Mouse (Mus musculus): ENCODE measurements around the gene Zfp64.

The Zfp64 gene

DNA sequence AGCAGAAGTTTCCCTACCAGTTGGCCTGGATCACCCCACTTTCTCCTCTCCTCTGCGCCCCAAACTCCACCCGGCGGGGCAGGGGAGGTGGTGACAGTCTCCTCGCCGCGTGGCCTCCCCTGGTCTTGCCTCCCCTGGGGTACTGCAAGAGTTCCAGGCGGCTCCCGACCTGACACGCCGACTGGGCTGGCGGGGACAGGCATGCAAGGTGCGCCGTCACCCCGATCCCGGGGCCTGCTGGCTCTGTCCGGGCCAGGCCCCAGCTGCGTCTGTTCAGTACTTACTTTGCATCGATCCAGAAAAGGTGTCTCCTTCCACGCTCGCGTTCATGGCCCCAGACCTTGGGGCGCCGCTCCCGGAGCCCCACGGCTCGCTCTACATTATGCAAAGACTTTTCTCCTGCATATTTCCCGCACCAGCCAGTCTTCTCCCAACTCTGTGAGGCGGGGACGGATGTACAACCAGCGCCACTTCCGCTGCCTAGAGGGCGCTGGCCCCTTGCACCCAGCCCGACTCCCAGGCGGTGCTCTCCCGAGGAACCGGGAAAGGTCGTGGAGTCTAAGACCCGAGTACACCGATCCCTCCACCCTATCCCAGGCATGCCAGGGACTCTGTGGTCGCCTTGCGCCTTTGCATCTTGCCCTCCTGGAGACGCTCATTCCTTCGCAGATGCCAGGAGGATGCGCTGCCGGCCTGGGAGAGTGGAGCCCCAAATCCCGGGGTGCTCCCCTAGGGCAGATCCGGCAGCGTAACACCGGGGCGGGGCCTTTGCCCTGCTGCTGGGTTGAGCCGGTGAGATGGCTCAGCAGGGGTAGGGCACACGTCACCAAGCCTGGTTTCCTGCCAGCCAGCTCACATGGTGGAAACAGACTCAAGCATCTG, at the start of gene Zfp64:
Gene Zfp64, minus strand, starts transcription at position 753 of the 882 bp plus-strand sequence.
- peak; percentile 79 to 82 for DNase-seq

DNA sequence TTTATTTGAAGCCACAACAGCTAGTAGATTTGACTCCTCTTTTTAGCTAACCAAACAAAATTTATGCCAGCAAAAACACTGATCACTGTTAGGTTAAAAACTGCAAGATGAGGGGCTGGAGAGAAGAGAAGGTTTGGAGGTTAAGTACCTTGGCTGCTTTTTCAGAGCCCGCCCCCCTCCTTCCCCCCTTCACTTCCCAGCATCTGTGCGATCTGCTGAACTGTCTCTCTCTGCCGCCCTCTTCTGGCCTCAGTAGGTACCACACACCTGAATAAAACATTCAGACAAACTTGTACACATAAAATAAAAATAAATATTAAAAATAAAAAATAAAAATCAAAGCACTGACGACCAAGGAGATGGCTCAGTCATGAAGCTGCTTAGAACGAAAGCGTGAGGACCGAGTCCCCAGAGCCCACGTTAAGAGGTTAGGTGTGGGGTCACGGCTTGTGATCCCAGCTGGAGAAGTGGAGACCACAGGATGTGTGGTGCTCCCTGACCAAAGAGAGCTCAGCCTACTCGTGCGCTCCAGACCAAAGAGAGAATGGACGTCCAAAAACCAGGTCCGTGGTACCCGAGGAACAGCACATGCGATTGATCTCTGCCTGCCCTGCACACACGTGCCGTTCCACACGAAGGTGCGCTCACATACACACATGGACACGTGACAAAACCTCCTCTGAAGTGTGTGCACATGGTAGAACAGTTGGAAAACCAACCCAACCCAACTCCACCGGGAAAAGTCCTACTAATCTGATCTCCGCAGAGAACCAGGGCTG, 37.4 kb upstream of the Zfp64 start:
- DNase-seq = peak; percentile 35 to 39

DNA sequence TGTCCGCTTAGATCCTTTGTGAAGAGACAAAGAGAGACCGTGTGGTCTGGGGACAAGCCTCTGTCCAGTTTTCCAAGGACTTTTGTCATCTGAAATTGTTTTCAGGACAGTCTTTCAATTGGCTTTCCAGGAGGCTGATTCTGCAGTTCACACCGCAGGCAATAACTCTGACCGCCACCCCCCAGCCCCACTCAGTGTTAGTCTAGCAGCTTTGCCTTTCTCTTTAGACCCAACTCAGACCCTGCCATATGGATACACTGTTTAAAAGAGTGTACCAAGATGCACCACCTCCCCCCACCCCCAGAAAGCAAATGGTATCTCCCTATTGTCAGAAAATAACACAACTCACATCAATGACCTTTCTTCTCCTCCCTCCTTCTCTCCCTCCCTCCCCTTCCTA, 35.6 kb upstream of the Zfp64 start:
- DNase-seq = no peak

DNA sequence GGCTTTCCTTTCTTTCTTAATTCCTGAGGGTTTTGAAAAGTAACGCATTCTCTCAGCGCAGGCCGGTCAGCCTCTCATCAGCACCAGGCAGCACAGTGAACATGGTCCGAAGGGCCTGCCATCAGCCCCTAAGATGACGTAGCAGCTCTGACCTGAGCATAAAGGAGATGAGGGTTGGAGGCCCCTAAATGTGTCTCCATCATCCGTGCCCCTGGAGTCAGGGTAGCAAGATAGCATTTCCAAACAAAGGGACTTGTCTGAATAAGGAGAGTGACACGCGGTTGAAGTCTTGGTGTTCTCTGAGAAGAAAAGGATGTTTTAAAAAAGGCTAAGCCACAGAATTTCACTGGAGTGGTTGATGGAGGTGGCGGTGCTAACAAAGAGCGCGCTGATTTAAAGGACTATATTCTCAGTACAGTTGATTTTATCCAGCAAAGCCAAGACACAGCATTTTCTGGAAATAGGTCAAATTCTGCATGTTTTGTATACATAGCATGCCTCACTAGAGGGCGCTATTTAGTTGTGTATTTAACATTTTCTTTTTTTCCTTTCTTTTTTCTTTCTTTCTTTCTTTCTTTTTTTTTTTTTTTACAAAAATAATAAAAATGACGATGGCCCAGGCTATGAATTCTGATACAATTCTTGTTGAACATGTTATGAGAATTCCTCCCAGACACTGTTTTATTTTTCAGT, 34.8 kb upstream of the Zfp64 start:
- DNase-seq = no peak

DNA sequence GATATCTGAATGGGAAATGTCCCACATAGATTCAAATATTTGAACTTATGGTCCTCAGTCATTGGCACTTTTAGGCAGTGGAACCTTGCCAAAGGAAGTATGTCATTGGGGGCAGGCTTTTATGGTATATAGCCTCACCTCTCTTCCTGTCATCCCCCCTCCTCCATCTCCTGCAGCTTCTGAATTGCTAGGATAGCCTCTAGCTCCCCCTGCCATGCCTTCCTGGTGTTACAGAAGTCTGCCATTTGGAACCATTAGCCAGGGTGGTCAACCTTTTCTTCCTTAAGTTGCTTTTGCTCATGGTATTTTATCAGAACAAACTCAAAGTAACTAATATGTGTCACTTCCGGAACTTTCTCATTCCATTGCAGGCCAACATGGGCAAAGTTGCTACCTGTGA, 32.7 kb upstream of the Zfp64 start:
- no peak for DNase-seq

DNA sequence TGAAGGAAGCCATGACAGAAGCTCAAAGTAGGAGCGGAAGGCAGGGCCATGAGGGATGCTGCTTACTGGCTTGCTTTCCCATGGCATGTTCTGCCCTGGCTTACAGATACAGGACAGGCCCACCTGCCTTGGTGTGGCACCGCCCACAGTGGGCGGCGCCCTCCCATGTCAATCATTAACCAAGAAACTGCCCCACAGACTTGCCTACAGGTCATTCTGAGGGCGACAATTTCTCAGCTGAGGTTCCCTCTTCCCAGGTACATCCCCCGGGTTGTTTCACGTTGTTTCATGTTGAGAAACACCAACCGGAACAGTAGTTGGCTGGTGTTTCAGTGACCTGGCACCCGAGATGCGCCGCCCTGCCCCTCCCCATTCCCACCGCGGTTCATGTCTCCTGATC, 32.0 kb upstream of the Zfp64 start:
- DNase-seq = no peak

DNA sequence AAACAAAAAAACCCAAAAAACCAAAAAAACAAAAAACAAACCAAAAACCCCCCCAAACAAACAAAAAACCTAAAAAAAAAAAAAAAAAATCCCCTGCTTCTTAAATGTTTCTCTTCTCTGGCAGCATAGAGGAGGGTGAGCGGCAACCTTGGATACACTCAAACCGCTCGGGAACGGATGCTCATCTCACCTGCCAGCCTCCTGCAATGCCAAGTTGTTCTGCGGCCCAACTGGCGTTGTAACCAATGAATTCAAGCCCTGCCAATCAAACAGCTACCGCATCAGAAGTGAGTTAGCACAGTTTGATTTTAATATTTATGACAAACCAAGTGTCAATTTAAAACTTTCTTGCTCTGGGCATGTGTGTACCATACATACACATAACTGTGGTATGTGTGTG, 26.6 kb upstream of the Zfp64 start:
- no peak for DNase-seq

DNA sequence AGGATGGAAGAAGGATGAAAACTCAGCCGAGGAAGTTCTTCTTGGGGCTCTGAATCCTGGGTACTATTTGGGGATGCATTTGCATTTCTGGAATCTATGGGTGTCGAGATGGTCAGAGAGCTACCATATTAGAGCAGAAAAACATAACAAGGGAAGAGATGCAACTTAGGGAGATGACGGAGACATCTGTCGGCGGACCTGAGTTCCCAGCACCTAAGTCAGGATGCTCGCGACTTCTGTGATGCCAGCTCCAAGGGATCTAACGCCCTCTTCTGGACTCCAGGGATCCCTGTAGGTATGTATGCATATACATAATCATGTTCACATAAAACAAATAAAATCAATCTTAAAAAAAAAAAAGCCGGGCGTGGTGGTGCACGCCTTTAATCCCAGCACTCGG, 26.1 kb upstream of the Zfp64 start:
- no peak for DNase-seq

DNA sequence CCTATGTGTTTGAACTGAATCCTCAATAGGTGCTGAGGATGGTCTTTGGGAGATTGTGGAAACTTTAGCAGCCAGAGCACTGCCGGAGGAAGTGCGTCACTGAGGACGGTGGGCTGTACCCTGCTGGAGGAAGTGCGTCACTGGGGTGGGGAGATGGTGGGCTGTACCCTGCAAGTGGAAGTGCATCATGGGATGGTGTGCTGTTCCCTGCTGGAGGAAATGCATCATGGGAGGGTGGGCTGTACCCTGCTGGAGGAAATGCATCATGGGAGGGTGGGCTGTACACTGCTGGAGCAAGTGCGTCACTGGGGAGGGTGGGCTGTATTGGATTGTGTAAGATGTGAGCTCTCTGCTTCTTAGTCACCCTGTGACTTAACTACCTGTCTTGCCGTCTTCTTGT, 25.5 kb upstream of the Zfp64 start:
- peak; percentile 31 to 39 for DNase-seq

DNA sequence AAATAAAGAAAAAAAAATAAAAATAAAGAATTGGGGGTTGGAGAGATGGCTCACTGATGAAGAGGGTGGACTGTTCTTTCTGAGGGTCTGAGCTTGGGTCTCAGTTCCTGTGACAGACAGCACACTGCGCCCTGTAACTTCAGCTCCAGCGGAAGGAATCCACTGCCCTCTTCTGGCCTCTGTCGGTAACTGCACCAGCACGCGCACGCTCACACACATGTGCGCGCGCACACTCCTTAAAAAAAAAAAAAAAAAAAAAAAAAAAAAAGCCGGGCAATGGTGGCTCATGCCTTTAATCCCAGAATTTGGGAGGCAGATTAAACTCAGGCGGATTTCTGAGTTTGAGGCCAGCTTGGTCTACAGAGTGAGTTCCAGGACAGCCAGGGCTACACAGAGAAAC, 24.4 kb upstream of the Zfp64 start:
- DNase-seq = no peak

DNA sequence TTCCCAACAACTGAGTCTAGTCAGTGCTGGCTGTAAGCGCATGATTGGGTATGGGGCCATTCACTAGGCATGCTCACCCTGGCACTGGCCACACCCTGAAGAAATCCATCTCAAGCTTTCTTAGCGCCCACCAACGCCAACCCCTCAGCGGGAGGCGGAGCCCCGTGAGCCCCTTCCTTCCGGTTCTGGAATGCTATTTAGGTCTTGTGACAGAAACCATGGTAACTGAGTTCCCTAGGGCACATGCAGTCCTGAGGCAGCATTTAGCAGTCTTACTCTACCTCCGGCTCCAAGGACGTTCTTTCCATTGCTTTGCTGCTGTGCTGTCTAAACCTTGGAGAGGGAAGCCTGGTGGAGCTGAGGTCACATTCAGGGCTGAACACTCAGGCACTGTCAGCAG, 22.6 kb upstream of the Zfp64 start:
- no peak for DNase-seq

DNA sequence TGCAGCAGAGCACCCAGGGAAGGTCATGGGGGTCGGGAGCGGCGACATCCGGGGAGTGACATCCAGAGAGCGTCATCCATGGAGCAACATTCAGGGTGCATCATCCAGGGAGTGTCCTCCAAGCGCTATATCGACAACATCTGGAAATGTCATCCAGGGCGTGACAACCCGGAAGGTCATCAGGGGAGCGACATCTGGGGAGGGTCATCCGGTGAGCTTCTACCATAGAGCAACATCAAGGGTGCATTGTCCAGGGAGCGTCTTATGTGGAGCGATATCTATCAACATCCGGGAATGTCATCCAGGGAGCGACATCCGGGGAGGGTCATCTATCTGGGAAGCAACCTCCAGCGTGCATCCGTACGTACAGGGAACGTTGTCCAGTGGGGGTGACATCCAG, 14.7 kb upstream of the Zfp64 start:
- no peak for DNase-seq

DNA sequence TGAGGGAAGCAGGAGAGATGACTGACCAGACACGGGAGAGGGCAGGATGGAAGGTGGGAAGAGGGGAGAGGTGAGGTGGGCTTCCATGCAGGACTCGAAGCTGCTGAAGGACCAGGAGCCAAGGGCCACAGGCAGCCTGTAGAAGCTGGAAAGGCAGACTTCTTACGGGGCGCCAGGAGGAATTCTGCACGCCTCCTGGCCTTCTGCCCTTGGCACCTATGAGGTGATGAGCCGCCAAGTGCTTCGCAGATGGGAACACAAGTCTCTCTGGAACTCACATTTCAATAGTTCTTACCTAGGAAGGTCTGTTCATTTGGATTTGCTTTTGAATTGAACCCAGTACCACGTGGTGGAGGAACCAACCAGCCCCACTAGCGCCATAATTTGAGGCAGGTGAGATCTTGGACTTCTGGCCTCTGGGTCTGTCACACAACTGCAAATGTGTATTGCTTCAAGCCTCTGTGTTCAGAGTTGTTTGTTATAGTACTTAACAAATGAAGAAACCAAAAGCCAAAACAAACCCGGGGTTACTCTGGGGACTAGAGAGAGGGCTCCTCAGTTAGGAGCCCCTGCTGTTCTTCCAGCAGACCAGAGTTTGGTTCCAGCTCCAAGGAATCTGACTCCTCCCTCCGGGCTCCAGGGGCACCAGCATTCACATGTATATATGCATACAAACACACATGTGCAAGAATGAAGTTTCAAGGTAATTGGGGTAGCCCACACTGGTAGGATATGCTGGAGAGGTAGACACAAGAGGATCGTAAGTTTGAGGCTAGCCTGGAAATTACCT, 12.9 kb upstream of the Zfp64 start:
- DNase-seq = no peak

DNA sequence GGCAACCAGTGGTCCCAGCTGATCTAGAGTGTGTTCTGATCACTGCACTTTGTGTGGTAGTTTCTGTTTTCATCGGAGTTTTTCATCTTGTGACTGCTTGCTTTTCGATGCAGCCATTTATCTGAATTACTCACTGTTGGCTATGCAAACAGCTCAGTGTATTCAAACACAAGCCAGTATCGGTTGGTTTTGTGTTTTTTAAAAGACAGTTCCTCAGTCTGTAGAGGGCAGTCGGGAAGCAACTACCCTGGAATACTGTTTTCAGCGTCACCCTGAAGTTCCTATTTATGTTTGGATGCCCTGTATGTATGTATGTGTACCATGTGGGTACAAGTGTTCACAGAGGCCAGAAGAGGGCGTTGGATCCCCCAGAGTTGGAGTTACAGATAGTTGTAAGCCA, 11.1 kb upstream of the Zfp64 start:
- no peak for DNase-seq

DNA sequence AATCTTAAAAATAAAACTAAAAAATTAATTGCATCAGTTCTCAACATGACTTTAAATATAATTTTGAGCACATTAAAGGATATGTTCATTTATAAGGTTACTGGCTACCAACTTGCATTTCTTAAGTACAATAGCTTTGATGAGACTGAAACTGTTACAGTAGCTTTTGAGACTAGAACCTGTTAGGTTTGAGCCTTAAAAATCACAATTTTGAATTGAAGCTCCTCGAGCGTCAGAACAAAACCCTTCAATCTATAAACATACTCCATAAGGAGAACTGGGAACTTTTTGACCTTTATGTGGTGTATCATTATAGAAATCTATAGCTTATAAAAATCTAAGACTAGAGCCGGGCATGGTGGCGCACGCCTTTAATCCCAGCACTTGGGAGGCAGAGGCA, 9.5 kb upstream of the Zfp64 start:
- DNase-seq = no peak

DNA sequence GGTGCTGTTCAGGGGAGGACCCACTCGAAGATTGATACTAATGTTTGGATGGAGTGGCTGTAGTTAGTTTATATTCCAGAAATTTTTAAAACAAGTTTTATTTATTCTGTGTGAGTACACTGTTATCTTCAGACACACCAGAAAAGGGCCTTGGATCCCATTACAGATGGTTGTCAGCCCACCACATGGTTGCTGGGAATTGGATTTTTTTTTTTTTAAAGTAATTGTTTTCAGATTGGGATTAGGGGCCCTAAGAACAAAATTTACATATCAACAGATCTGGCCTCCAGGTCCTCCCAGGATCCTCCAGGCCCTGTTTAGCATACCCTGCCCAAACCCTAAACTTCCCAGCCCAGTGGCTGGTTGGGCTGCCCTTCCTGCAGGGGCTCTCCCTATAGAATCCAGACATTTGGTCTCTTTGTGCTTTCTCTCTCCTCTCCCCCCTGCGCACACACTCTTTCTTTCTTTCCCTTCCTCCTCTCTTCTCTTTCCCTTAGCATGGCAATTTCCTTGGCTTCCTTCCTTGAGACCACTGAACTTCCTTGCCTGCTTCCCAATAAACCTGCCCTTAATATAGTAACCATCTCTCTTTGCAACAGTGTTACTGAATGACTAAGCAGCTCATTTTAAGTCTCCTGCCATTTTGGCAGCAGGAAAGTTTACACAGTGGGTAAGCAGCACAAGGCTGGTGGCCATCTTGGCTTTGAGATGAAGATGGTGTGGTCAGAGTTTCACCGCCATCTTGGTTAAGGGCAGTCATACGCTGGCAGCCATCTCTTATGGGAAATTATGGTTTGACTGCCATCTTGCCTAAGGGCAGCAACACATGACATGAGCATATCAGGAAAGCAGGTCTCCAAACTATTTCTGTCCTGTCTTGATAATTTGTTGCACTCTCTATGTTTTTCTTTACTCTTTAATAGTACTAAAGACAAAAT, 6.6 kb upstream of the Zfp64 start:
- no peak for DNase-seq

DNA sequence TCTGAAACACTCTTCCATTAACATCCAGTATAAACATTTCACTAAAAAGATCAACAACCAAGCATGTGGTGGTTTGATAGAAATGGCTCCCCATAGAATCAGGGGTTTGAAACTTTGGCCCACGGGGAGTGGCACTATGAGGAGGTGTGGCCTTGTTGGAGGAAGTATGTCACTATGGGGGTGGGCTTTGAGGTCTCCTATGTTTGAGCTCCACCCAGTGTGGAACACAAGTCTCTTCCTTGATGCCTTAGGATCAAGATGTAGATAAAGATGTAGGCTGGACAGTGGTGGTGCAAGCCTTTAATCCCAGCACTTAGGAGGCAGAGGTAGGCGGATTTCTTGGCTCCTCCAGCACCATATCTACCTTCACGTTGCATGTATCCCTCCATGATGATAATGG, 5.4 kb upstream of the Zfp64 start:
- no peak for DNase-seq

DNA sequence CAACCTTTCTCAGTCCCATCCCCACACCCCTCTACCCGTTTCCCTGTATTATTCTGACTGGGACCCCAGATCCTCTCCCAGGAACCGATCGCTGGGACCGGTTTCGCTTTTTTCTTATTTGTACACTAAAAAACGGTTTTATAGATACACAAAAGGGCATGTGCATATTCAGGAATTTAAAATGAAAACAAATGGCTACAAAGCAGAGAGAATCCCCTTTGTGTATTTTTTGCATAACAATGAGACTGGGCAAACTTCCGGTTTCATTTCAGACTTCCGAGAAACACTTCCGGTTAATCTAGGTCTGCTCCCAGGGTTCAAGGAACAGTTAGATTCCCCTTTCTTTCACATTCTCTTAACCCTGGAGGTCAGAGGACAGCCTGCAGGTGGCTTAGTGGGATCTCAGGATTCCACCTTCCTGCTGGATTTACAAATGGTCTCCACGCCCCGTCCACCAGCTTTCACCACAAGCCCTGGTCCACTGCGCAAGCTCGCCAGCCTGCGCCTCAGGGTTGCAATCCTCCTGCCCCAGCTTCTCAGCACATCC, 4.0 kb upstream of the Zfp64 start:
- DNase-seq = no peak

DNA sequence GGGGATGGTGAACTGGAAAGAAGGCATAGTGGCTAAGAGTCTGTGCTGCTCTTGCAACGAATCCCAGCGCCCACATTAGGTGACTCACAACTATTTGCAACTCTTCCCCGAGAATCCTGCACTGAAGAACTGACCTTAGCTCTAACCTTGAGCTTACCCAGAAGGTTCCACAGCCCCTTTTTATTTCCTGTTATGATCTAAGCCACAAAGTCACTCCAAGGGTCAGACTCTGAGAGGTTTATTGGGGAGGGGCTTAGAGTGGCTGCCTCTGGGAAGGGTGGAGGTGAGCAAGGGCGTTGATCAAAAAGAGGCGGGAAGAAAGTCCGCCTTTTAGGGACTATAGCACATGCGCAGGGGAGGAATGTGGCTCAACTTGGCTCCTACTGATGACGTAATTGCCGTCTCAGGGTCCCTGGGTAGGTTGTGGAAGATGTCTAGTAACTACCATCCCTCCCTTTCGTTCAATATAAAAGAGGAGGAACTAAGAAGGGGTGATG, 511 bp upstream of the Zfp64 start:
- peak in 1 of 2 experiments; percentile 12 for DNase-seq

DNA sequence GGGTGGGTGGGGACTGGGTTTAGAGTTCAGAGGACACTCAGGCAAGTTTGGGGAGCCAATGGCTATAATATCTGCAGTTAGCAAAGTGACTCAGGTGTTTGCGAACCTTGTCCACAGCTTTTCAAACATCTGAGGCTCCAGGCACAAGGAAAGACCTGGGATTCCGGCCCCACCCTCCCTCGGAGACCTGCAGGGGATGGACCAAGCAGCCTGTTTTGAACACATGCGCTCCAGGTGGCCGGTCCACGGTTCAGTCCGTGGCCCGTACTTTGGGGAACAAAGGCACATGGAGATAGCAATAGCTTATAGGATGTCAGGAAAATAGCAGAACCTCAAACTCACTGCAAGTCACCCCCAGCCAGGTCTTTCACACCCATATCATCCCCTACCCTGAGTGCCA, 1.0 kb downstream of the Zfp64 start:
- DNase-seq = peak in 1 of 2 experiments; percentile 5

DNA sequence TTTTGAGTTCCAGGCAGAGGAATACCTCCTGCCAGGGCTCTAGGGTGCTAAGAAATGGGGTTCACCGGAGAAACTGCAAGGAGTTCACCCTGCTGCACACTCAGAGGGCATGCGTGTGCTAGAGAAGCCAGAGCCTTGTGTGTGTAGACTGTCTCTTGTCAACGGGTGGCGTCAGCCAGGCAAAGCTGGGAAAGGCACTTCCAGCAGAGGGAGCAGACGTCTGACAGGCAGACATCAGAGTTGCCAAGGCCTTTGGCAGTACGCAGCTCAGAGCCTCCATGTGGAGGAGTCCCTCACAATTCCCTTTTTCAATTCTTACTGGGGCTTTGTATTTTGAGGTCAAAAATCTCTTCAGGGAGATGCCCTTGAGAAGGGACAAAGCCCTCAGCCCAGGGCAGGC, 6.9 kb downstream of the Zfp64 start:
- no peak for DNase-seq

Data from B cell, adult 2 months (primary cell).